Mouse (Mus musculus): ENCODE measurements around the gene Rab11a.

- TF ChIP-seq CTCF (IDR thresholded peaks at IDR 0.05; ENCODE audit: low read depth) (no peak), EP300 (optimal IDR thresholded peaks at IDR 0.05) (no peak)
Measured at GRCm38 (mm10) chr9:64778151-64778550, 40.6 kb upstream of the Rab11a start.
